Mouse (Mus musculus) embryonic fibroblast, embryonic 13.5 days (primary cell): ENCODE results near the gene Keg1. TPM values are rescaled to one million over a fixed set of nuclear protein-coding genes. Genes with fewer than 3 reads are reported as not detected.
"Not testable (repeated sequence)": the region's sequence is repeated elsewhere in the genome, so short reads cannot be mapped to it uniquely, and the experiment has no call there.

Source experiments
- H3K27ac ChIP-seq: 2 replicates; pipeline ENCODE4 v1.5.1; 2012; ENCODE audit warnings: low read length, control low read depth, inconsistent platforms; ENCODE audit not compliant: insufficient read depth
- H3K4me1 ChIP-seq: 2 replicates; pipeline ENCODE4 v1.6.1; 2011; ENCODE audit warnings: low read length; ENCODE audit not compliant: control insufficient read depth, insufficient read depth
- H3K4me3 ChIP-seq: 2 replicates; pipeline ENCODE4 v1.5.1; 2011; ENCODE audit warnings: mild to moderate bottlenecking, control low read depth, low read length; ENCODE audit not compliant: insufficient read depth
- CTCF ChIP-seq: IDR thresholded peaks from 2 replicates; pipeline ENCODE4 v1.5.1; 2011; ENCODE audit warnings: mild to moderate bottlenecking, control low read depth, low read length, moderate library complexity, borderline replicate concordance; ENCODE audit not compliant: insufficient read depth
- POLR2A ChIP-seq: IDR thresholded peaks from 2 replicates; pipeline ENCODE4 v1.6.1; 2011; ENCODE audit warnings: low read depth, mild to moderate bottlenecking, control low read depth, low read length, moderate library complexity
- polyA plus RNA-seq: library from polyadenylated mRNA; stranded (reverse); fragments of >200 nt; gene quantifications from 2 replicates; pipeline ENCODE4 v1.2.4, GENCODE M21; 2011; ENCODE audit warnings: low read depth; ENCODE audit not compliant: missing spikeins, insufficient read length

Gene Keg1
- not detected in 2 replicates for polyA plus RNA-seq

DNA sequence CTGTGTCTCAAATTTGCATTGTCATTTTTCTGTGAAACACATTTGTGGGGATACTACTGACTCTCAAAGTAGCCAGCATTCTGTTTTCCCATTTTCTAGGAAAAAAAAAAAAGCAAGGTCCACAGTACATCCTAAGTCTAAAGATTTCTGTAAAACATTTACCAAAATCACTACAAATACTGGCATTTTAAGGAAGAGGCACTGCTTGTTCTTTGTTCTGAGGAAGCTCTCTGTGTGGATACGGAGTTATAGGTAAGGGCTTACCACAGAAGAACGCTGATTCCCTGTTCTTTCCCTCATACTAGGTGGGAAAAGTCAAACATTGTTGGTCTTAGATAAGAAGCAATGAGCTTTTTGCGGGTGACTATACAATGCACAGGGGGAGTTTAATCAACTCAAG, at the start of gene Keg1:
TSS of gene Keg1 (plus strand) at position 197 of the 400 bp plus-strand sequence.
- H3K27ac ChIP-seq: no peak within 1 kb of the TSS
- TF ChIP-seq POLR2A: no peak
- TF ChIP-seq CTCF: no peak
- no peak within 1 kb of the TSS for H3K4me3 ChIP-seq
- H3K4me1 ChIP-seq: no peaks in the 10 kb centered on the region

DNA sequence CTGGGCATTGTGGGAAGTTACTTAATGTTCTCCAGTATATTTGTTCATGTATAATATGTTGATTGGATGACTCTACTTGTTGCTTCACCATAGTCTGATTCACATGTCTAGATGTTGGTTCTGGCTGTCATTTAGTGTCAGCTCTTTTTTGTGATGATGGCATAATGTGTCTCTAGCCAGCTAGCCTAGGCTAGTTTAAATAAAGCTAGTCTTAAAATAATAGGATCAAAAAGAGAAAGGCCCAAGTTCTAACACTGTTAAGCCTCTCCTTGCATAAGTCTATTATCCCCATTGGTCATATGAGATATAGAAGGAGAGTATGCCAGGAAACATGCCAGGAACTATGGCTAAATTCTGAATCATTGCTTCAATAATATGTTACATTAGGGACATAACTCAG, 46.1 kb upstream of the Keg1 start:
- H3K4me3 ChIP-seq: no peak overlapping the region
- no peak overlapping the region for H3K27ac ChIP-seq
- TF ChIP-seq CTCF (no peak), POLR2A (no peak)
- no peaks in the 10 kb centered on the region for H3K4me1 ChIP-seq

DNA sequence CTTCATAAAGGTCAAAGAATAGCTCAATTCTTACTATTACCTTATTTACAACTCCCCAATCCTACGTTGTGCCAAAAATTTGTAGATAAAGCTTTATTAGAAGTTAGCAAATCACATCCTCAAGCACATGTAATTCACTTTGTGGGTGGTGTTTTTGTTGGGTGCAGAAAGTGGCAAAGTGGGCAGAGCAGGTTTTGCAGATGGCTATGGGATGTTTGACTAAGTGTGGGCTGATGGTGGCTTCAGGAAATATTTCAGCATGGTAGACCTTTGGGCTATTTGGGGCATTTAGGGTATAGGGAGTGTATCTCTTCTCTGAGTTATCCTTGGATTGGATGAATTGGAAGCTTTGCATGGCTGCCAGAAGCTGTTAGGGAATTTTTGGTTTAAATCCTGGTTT, 29.4 kb upstream of the Keg1 start:
- Histone ChIP-seq H3K4me1 (no peaks in the 10 kb centered on the region), H3K4me3 (no peak overlapping the region), H3K27ac (no peak overlapping the region)
- TF ChIP-seq POLR2A (no peak), CTCF (no peak)

DNA sequence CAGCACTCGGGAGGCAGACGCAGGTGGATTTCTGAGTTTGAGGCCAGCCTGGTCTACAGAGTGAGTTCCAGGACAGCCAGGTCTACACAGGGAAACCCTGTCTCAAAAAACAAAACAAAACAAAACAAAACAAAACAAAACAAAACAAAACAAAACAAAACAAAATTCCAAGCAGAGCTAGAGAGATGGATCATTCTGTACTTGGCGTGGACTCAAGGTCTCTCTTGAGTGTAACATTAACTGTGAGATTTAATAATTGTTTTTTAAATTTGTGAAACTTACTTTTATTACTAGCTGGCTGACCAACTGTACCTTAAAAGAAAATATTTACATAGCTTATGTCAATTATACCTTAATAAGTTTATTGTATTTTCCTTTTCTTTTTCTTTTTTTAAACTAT, 27.0 kb upstream of the Keg1 start:
- not testable (repeated sequence) for H3K4me3 ChIP-seq, H3K4me1 ChIP-seq, H3K27ac ChIP-seq

DNA sequence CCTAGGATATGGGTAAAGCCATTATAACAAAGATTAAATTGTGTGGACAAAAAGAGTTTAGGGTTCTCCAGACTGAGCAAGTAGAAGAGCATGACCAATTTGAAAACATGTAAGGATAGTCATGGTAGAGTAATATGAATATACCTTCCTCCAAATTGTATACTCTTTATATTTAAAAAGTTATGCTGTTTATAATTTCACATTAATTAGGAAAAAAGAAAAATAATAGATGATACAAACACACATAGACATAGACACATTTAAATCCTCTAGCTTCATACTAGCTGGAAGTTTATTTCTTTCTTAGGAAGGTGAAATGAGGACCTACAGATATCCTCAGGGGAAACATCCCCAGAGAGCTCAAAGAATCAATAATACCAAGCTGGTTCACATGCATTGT, 25.4 kb upstream of the Keg1 start, which contains the start of gene Olfr1442:
TSS of gene Olfr1442 (plus strand) at position 301 of the 400 bp plus-strand sequence.
- no peak within 1 kb of the TSS for H3K4me3 ChIP-seq
- TF ChIP-seq POLR2A: no peak
- H3K27ac ChIP-seq: no peak within 1 kb of the TSS
- H3K4me1 ChIP-seq: no peaks in the 10 kb centered on the region

DNA sequence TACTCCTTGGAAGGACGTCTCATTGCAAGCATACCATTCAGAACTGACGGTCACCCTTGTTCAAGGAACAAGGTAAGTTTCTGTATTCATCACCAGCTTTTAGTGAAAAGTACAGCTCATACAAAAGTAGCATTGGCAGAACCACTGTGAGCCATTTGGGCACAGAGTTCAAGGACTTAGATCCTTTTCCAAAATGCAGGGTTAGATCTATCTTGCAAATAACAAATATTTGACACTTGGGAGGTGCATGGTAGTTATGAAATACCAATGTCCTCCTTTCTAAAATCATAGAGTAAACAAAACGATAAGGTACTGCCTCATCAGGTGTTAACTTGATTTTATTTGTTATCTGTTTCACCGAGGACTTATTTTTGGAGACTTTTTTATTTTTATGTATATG, 24.5 kb upstream of the Keg1 start:
- TF ChIP-seq CTCF (no peak), POLR2A (no peak)
- Histone ChIP-seq H3K27ac (no peak overlapping the region), H3K4me1 (no peaks in the 10 kb centered on the region), H3K4me3 (no peak overlapping the region)

DNA sequence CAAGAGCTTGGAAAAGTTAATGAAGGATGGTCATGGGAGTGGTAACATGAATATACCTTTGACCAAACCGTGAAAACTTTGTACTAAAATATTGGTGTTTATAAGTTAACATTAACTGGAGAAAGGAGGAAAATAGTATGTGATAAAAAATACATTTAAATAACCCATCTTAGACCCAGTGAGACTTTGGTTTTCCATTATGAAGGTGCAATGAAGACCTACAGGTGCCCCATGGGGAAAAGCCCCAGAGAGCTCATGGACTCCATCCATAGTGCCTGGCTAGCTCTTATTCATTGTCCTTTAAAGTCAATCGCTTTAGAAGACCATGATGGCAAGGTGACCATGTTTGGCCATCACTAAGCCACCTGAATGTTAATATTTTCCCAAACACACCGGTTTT, 17.8 kb upstream of the Keg1 start, which contains the start of gene Olfr1443:
TSS of gene Olfr1443 (plus strand) at position 301 of the 400 bp plus-strand sequence.
- H3K4me3 ChIP-seq: no peak within 1 kb of the TSS
- no peak within 1 kb of the TSS for H3K27ac ChIP-seq
- no peaks in the 10 kb centered on the region for H3K4me1 ChIP-seq
- no peak for TF ChIP-seq CTCF

DNA sequence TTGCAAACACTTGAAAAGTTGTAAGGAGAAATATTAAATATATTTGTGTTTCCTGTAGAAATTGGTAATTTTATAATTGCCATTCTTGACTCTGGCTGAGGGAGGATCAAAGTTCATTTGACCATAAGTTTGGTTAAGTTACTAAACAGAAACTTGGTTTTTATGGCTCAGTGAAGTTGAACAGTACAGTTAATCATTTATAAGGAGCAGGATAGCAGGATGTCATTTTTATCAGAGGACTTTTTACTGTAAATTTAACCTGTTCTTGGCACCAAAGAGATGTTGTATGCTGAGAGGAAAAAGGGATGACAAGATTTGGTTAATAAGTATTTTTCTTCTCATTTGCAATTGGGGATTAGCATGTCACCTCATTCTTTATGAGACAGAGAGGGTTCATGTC, 10.9 kb upstream of the Keg1 start:
- Histone ChIP-seq H3K4me1 (no peaks in the 10 kb centered on the region), H3K4me3 (no peak overlapping the region), H3K27ac (no peak overlapping the region)
- TF ChIP-seq CTCF: no peak

DNA sequence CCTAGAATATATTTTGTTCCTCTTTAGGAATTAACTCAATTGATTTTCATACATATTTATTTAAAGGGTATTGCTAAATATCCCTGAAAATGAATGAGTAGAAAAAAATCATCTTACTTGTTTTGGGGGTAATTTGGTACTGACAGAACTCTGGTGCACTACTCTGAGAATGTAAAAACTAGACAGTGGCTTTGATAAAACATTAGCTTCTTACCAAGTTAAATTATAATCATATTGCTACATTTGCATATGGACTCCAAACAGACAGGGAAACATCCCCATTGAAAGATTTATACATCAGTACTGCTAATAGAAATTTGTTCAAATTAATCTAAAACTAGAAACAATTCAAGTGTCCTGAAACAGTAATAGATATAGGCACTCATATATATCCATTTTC, 10.4 kb upstream of the Keg1 start:
- Histone ChIP-seq H3K4me1 (no peaks in the 10 kb centered on the region), H3K4me3 (no peak overlapping the region), H3K27ac (no peak overlapping the region)
- TF ChIP-seq POLR2A (no peak), CTCF (no peak)

DNA sequence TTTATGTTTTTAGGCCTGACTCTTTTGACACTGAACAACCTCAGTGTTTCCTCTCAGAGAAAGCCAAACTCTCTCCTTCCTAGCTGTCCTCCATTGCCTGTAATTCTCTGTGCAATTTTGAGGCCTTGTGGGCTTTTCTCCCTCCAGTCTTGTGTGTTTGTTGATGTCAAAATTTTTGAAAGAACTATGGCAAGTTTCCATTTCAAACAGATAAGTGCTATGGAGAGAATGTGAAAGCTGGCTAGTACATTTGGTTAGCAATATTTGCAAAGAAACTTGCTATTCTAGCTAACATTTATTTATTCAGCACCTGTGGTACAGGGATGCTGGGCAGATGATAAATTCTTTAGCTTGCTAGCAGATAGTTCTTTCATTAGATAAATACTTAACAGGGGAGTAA, 635 bp downstream of the Keg1 start:
- TF ChIP-seq POLR2A: no peak
- TF ChIP-seq CTCF: no peak

DNA sequence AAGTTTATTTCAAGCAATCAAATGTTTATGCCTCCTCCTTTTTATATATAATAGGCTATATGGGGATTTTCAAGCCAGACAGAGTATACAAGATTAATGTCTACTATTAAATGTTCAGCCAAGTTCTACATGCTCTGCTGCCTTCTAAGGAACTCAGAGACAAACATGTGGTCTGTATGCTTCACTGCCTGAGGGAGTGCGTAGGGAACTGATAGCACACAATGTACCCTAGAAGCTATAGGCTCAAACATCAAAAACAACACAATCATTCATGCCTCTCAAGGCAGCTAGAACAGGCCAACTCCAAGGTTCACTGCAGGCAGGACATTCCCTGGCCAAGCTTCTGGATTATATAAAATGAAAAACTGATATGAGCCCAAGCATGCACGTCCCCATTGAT, 12.9 kb downstream of the Keg1 start:
- H3K4me3 ChIP-seq: no peak overlapping the region
- no peak overlapping the region for H3K27ac ChIP-seq
- TF ChIP-seq CTCF: no peak
- TF ChIP-seq POLR2A: no peak
- no peaks in the 10 kb centered on the region for H3K4me1 ChIP-seq

More for the DNA sequence above, 635 bp downstream of the Keg1 start:
- Histone ChIP-seq H3K4me3 (no peak overlapping the region), H3K4me1 (no peaks in the 10 kb centered on the region), H3K27ac (no peak overlapping the region)
